Mouse (Mus musculus): ENCODE measurements around the gene Raet1d. TPM values are rescaled to one million over a fixed set of nuclear protein-coding genes. Genes with fewer than 3 reads are reported as not detected.
"Not testable (repeated sequence)": the region's sequence is repeated elsewhere in the genome, so short reads cannot be mapped to it uniquely, and the experiment has no call there.

Raet1d gene
- not detected for total RNA-seq (2021)
- long read RNA-seq, experiment 1, result 0 reads
- long read RNA-seq, experiment 2, result 0 reads

DNA sequence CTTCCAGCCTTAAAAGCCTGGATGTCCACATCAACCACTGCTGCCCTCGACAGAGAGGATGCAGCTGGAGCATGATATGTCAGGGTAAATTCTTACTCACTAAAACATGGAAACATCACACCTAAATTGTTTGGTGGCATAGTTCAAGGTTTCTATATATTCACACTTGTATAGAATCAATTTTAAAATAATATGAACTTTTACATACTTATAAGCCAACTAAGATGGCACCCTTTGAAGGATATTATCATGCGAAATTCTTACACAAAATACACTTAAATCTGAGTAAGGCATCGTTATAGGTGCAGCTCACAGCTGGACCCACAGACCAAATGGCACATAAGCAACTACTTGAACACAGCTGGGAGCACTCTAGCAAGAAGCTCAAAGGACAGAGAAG lies at the start of gene Raet1d:
Gene Raet1d, plus strand, starts transcription at position 301 of the 400 bp plus-strand sequence.
- not testable (repeated sequence) for DNase-seq

DNA sequence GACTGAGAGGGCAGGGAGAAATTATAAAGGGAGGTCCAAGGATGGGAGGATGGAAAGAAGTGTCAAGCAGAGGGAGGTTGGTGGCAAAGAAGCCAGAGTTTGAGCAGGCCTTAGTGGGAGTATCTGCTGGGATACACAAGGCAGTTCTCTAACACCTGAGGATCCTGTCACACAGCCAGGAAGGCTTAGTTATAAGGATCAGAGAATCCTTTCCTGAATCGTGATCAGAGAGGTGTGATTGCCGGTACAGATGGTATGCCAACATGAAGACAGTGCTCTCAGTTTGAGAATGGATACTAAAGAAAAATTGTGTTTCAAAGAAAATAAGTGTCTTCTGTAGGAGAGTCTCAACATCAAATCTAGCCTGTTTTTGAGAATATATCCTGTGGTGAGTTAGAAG lies 37.5 kb upstream of the Raet1d start:
- no peak for DNase-seq

DNA sequence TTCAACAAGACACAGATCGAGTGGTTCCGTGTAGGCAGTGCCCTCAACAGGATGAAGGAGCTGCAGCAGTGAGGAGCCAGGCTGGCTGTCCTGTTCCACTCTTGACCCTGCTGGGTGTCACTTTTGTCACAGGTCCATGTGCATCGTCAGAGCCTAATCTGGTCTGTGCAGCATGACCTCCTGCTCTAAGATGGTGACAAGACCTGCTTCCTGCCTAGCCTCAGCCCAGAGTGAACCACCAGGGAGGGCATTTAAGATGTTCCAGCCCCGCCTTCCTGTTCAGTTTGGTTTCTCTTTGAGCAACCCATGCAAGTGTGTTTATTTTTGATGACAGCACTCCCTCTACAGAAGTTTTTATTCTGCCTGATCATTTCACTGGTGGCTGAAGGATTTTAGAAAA lies 14.6 kb upstream of the Raet1d start:
- DNase-seq, result peak; percentile 21

DNA sequence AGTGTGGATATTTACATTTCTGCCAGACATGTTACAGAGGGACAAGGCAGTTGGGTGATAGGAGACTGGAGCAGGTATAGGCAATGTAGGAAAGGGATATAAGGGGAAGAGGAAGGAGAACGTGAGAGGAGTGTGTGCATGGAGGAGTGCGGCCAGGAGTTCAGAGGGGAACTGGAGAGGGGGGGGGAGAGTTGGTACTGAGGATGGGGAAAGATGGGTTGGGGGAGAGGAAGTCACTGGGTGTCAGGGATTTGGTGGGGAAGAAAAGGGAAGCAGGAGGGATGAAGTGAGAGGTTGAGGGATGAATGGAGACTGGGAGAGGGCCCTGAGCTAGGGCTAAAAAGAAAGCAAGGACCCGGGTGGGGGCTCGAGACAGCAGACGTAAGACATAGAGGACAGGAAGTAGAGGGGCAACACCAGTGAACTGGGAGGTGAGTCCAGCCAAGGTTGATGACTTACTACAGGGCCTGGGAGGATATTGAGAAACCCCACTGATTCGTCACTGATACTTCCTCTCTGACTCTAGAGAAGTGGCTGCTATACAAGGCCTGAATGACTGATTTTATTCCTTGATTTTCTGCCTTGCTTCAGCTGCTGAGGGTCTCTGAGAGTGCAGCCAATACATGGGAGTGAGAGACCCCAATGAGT lies 6.7 kb upstream of the Raet1d start:
- not testable (repeated sequence) for DNase-seq

DNA sequence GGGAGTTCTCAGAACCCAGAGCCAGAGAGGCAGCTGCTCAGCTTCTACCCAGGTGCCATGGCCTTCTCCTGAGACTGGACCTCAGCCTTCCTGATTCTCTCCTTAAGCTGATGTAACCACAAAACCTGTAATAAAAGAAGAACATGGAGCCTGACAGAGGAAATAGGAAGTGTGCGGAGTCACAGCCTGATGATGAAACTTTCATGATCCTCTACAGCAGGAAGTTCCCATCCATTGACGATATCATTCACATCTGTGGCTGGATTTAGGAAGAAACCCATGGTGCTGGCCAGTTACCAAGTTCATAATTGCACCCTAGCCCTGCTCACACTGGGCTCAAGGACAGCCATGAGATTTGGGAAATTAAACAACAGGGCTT lies 6.2 kb upstream of the Raet1d start:
- not testable (repeated sequence) for DNase-seq

DNA sequence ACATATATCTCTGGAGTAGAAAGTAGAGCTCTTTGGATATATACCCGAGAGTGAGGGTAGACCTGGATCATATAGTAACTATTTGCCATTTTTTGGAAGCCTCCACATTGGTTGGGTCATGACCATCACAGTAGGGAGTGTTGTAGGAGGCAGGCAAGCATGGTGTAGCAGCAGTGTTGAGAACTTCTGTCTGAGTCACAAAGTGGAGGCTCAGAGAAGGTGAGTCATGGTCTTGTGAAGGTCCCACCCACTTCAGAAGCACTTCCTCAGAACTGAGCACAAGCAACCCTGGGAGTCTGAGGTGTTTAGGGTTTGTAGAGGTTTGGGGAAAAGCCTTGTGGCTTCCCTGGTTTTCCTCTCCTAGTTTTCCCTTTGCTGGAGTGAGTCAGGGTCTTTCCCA lies 3.0 kb upstream of the Raet1d start:
- DNase-seq, result not testable (repeated sequence)

DNA sequence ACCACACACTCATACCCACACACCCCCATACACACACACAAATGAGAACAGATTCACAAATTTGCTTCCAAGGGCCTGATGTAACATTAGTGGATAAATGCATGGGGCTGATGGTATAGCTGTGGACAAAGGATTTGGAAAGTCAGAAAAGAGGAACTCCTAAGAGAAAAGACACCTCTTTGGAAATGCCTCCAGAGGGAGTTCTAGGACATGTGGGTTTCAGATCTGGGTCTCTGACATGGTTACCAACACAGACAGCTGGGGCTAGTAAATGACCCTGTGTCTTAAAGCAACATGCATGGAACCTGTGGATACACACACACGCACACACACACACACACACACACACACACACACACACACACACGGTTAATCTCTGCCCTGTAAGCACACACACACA lies 605 bp downstream of the Raet1d start:
- not testable (repeated sequence) for DNase-seq

DNA sequence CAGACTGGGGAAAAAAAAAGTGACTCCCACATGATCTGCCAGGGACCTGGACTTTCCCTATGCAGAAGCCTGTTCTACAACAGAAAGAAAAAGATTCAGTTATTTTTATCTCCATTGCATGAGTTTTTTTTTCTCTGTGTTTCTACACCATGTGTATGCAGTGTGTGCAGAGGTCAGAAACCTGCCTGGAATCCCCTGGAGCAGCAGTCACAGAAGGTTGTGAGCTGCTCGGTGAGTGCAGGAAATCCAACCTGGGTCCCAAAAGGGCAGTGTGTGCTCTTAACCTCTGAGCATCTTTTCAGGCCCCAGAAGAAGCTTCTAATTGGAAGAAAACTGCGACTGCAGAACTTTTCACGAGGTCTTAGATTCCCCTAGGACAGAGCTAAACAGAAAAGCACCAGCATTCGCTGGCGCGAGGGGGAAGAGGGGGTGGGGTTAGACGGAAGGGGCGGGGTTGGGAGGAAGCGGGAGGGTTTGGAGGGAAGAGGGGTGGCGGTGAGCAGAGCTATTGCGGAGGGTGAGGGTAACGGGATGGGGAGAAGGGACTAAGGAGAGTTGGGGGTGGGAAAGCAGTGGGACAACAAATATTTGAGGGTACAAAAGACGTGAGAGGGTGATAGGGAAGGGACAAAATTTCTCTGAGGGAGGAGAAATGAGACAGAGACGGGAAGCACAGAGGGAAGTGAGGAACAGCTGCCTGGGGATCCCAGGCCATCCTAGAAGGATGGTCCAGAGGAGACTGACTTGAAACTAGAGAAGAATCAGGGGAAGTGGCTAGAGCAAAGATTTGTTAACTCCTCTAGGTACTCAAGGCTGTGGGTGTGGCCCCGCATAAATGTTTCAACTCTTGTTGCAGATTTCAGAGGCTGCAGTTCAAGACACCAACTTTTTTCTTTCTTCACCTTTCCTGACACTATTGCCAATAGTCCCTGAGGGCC lies 1.3 kb downstream of the Raet1d start:
- not testable (repeated sequence) for DNase-seq

DNA sequence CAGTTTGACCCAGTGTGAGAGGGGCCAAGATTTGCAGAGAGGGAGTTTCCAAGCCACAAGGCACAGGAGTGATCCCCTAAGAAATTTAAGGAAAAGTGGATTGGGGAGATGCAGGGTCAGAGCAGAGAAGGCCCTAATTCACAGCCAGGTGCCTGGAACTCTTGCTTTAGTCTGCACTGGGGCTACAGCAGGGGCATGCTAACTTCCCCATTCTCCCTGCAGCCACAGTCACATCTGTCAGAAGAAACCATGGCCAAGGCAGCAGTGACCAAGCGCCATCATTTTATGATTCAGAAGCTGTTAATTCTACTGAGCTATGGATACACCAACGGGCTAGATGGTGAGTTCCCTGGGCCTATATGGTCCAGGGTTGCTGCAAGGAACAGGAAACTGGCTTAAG lies 2.1 kb downstream of the Raet1d start:
- DNase-seq, result not testable (repeated sequence)

DNA sequence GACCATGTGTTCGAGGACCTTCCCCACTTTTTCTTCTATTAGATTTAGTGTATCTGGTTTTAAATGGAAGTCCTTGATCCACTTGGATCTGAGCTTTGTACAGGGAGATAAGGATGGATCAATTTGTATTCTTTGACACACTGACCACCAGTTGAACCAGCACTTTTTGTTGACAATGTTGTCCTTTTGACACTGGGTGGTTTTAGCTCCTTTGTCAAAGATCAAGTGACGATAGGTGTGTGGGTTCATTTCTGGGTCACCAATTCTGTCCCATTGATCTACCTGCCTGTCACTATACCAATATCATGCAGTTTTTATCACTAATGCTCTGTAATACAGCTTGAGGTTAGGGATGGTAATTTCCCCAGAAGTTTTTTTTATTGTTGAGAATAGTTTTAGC lies 4.6 kb downstream of the Raet1d start:
- DNase-seq, result not testable (repeated sequence)

DNA sequence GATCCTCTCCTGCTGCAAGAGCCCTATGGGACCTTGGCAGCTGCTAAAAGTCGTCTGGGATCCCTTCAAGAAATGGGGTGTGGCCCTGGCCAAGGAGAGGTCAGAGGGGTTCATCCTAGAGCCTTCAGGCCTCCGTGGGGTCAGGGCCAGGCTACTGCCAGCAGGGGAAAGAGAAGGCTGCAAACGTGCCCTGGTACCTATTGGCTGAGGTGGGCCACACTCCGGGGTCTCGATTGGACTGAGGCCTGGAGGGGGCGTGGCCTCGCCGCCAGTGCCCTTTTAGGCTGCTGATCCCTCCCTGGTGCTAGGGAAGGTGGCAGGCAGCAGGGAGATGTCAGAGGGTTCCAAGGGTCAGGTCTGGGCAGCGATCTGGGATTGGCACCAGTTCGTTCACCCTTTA lies 20.9 kb downstream of the Raet1d start:
- not testable (repeated sequence) for DNase-seq

DNA sequence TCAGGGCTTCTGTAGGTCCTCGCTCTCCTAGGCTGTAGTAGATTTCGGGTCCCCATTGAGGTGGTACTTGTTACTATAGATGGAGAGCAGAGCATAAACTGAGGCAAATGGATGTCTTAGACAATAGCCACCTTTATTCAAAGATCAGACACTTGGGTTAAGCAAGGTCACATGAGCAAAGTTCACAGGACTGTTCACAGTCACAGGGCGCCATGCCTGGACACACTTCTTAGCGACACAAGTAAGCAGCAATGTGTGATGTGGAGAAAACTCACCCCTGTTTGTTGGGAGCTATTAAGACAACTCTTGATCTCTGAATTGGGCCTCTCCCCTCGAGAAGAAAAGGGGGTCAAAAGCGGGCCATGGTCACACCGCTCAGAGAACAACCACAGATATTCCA lies 29.8 kb downstream of the Raet1d start:
- not testable (repeated sequence) for DNase-seq

DNA sequence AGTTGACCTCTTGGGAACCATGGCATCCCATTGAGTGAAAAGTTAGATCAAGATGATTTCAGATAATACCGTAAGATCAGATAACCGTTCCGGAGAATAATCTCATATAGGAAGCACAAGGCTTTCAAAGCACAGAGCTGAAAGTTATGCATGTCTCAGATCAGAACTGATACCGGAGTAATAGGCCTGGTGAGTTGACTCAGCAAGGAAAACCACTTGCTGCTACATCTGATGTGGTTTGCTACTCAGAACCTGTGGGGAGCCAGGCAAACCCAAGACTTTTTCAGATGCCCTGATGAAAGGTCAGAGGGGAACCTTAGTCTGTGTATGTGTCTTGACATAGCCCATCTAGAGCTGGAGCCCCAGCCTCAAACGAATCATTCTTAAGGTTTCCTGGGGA lies 31.3 kb downstream of the Raet1d start:
- not testable (repeated sequence) for DNase-seq

DNA sequence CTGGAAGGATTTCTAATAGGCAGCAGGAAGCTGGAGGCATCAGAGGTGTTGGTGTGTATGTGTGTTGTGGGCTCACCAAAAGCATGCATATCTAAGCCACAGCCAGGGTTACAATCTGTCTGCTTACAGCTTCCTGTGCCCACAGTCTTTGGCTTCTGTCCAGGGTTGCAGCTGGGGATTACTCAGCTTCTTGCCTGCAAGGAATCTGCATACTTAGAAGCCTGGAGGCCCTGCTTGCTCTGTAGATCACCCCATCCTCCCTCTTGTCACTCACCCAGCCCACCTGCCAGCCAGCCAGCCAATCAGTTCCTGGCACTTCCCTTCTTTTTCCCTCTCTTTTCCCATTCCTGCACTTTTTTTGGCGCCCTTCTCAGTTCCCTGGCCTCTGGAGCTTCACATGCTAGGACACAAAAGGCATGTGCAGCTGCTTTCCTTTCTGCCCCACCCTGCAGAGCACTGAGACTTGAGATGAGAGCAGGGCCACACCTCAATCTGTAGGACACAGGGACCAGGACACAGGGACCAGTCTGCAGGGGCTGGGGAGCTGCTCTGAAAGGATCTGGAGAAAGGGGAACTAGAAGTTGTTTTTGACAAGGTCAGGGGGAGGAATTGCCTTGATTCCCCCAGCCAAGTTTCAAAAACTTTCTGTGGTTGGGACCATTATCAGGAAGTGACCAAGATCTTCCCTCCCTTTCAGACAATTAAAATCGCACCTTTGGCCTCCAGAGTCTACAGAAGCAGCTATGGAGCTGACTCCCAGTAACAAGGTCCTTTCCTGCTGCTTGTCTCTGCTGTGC lies 32.9 kb downstream of the Raet1d start:
- not testable (repeated sequence) for DNase-seq

DNA sequence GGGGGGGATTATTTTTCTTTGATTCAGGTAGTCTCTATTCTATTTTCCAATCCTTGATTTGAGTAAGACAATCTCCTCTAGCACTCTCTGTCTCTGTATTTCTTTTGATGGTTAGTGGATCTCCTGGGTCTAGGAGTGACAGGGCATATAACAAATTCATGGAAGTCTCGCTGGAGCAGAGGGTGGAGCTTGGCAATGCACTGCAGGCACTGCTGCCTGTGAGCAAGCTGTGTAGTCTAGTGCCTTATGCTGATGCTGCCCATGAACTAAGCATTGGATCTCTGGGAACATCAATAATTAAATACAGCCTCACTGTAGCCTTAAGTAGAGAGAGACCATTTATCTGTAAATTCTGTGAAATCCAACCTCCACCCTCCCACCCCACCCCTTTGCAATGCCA lies 36.3 kb downstream of the Raet1d start:
- DNase-seq, result not testable (repeated sequence)

DNA sequence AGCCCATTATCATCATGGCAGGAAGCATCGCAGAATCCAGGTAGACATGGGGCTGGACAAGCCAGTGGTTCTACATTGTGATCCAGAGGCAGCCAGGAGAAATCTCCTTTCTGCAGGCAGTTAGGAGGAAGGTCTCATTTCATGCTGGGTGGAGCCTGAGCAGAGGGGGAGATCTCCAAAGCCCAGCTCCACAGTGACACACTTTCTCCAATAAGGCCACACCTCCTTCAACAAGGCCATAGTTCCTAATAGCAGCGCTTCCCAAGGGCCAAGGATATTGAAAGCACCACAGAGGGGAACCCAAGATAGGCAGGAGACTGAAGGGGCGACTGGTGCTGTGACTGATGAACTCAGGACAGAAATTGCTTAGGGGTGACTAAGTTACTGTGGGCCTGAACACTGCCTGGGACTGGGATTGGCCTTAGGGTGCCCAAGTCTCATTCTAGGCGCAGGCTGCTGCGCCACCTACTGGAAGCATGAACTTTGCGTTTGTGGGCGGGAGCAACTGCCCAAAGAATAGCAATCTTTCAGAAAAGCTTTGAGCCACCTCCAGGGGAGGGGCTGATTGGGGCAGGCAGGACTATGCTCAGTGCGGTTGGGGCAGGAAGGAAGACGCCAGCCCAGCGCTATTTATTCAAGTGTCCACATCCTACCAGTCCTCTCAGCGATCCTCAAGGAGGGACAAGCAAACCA lies 42.0 kb downstream of the Raet1d start:
- peak; percentile 18 for DNase-seq

DNA sequence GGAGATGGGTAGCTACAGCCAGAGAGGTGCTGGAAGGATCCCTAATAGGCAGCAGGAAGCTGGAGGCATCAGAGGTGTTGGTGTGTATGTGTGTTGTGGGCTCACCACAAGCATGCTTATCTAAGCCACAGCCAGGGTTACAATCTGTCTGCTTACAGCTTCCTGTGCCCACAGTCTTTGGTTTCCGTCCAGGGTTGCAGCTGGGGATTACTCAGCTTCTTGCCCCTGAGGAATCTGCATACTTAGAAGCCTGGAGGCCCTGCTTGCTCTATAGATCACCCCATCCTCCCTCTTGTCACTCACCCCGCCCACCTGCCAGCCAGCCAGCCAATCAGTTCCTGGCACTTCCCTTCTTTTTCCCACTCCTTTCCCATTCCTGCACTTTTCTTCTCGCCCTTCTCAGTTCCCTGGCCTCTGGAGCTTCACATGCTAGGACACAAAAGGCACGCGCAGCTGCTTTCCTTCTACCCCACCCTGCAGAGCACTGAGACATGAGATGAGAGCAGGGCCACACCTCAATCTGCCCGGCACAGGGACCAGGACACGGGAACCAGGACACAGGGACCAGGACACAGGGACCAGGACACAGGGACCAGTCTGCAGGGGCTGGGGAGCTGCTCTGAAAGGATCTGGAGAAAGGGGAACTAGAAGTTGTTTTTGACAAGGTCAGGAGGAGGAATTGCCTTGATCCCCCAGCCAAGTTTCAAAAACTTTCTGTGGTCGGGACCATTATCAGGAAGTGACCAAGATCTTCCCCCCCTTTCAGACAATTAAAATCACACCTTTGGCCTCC lies 53.5 kb downstream of the Raet1d start:
- DNase-seq, result not testable (repeated sequence)
